Mouse (Mus musculus): ENCODE results near the gene Plcb3. TPM values are rescaled to one million over a fixed set of nuclear protein-coding genes. Genes with fewer than 3 reads are reported as not detected.
"Not testable (repeated sequence)": the region's sequence is repeated elsewhere in the genome, so short reads cannot be mapped to it uniquely, and the experiment has no call there.

Plcb3 gene
- polyA plus RNA-seq, 1 experiment, result 31.5 TPM

DNA sequence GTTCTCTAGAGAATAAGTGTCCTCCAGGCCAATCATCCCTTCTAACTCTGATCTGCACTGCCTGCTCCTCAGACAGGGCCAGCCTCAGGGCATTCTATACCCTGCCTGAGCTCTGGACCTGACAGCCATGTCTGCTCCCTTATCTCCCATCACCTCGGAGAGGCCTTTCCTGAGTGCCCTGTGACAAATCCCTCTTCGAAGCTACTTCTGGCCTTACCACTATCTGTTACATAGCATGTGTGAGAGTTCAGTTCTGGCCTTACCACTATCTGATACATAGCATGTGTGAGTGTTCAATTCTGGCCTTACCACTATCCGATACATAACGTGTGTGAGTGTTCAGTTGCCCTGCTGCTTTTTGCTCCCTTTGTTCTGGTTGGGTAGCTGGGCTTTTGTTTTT lies 61.0 kb downstream of the Plcb3 start:
- Histone ChIP-seq H3K27ac (ENCODE audit: insufficient read depth, low read length) (no peak overlapping the region), H3K4me1 (ENCODE audit: control insufficient read depth, insufficient read depth, insufficient read length) (peaks cover 5% of the 10 kb centered on the region; the same call in 1 of the 2 replicates), H3K36me3 (ENCODE audit: control insufficient read depth, insufficient read depth, low read length) (peaks cover 20% of the 10 kb centered on the region), H3K4me3 (ENCODE audit: extremely low read depth, insufficient read depth, insufficient read length) (no peak overlapping the region), H3K27me3 (ENCODE audit: control insufficient read depth, insufficient read depth, low read length) (no peaks in the 10 kb centered on the region)
- 79% methylated on average over 4 of the region's 4 CpGs for WGBS
- no peak for DNase-seq (ENCODE audit: low read depth in 1 of 2, low spot score in 2 of 2)
- TF ChIP-seq POLR2A (IDR thresholded peaks at IDR 0.05; ENCODE audit: low read depth, low read length), result no peak

- 91% methylated on average over 9 of the region's 9 CpGs for WGBS
- H3K4me1 ChIP-seq (ENCODE audit: control insufficient read depth, insufficient read depth, insufficient read length), result peaks cover 5% of the 10 kb centered on the region; the same call in 1 of the 2 replicates
- no peak overlapping the region for H3K27ac ChIP-seq (ENCODE audit: insufficient read depth, low read length)
- DNase-seq (ENCODE audit: low read depth in 1 of 2, low spot score in 2 of 2), result no peak
- H3K4me3 ChIP-seq (ENCODE audit: extremely low read depth, insufficient read depth, insufficient read length), result no peak overlapping the region
- H3K36me3 ChIP-seq (ENCODE audit: control insufficient read depth, insufficient read depth, low read length), result peaks cover 20% of the 10 kb centered on the region
- TF ChIP-seq POLR2A (IDR thresholded peaks at IDR 0.05; ENCODE audit: low read depth, low read length) (no peak), CTCF (IDR thresholded peaks at IDR 0.05; ENCODE audit: extremely low read depth, insufficient read depth, insufficient read length, insufficient replicate concordance) (no peak)
- H3K27me3 ChIP-seq (ENCODE audit: control insufficient read depth, insufficient read depth, low read length), result no peaks in the 10 kb centered on the region
Measured at GRCm38 (mm10) chr19:6914540-6914939, 61.7 kb downstream of the Plcb3 start.

DNA sequence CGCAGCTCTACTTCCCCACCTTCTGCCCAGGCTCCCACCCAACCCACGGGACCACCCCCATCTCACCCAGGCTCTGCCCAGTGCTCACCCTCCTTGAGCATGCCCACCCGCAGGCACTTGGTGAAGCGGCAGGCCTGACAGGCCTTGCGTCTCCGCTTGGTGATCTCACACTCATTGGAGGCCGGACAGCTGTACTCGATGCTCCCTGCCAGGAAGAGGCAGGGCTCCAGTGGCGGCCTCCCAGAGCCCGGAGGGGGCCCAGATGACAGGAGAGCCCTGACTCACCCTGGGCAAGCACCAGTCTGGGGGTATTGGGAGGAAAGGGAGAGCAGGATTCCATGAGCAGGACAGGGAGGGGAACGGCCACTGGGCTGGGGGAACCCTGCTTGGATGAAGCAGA lies 62.3 kb downstream of the Plcb3 start:
- no peak for DNase-seq (ENCODE audit: low read depth in 1 of 2, low spot score in 2 of 2)
- H3K27me3 ChIP-seq (ENCODE audit: control insufficient read depth, insufficient read depth, low read length), result no peaks in the 10 kb centered on the region
- TF ChIP-seq POLR2A (IDR thresholded peaks at IDR 0.05; ENCODE audit: low read depth, low read length), result no peak
- TF ChIP-seq CTCF (IDR thresholded peaks at IDR 0.05; ENCODE audit: extremely low read depth, insufficient read depth, insufficient read length, insufficient replicate concordance), result no peak
- peaks cover 20% of the 10 kb centered on the region for H3K36me3 ChIP-seq (ENCODE audit: control insufficient read depth, insufficient read depth, low read length)
- no peak overlapping the region for H3K27ac ChIP-seq (ENCODE audit: insufficient read depth, low read length)
- H3K4me1 ChIP-seq (ENCODE audit: control insufficient read depth, insufficient read depth, insufficient read length), result peaks cover 5% of the 10 kb centered on the region; the same call in 1 of the 2 replicates
- H3K4me3 ChIP-seq (ENCODE audit: extremely low read depth, insufficient read depth, insufficient read length), result no peak overlapping the region
- 93% methylated on average over 11 of the region's 11 CpGs for WGBS

GRCm38 (mm10) chr19:6913036-6913435 lies 63.2 kb downstream of the Plcb3 start:
- TF ChIP-seq POLR2A (IDR thresholded peaks at IDR 0.05; ENCODE audit: low read depth, low read length) (no peak), CTCF (IDR thresholded peaks at IDR 0.05; ENCODE audit: extremely low read depth, insufficient read depth, insufficient read length, insufficient replicate concordance) (no peak)

GRCm38 (mm10) chr19:6912205-6912970 lies 63.9 kb downstream of the Plcb3 start:
- Histone ChIP-seq H3K4me3 (ENCODE audit: extremely low read depth, insufficient read depth, insufficient read length) (no peak overlapping the region), H3K27me3 (ENCODE audit: control insufficient read depth, insufficient read depth, low read length) (no peaks in the 10 kb centered on the region), H3K27ac (ENCODE audit: insufficient read depth, low read length) (no peak overlapping the region), H3K36me3 (ENCODE audit: control insufficient read depth, insufficient read depth, low read length) (peaks cover 17% of the 10 kb centered on the region), H3K4me1 (ENCODE audit: control insufficient read depth, insufficient read depth, insufficient read length) (peaks cover 12% of the 10 kb centered on the region; the same call in 1 of the 2 replicates)
- TF ChIP-seq POLR2A (IDR thresholded peaks at IDR 0.05; ENCODE audit: low read depth, low read length), result no peak
- no peak for DNase-seq (ENCODE audit: low read depth in 1 of 2, low spot score in 2 of 2)
- WGBS, result 94% methylated on average over 15 of the region's 15 CpGs

More at GRCm38 (mm10) chr19:6913036-6913435, 63.2 kb downstream of the Plcb3 start:
- Histone ChIP-seq H3K4me3 (ENCODE audit: extremely low read depth, insufficient read depth, insufficient read length) (no peak overlapping the region), H3K36me3 (ENCODE audit: control insufficient read depth, insufficient read depth, low read length) (peaks cover 17% of the 10 kb centered on the region), H3K4me1 (ENCODE audit: control insufficient read depth, insufficient read depth, insufficient read length) (peaks cover 10% of the 10 kb centered on the region; the same call in 1 of the 2 replicates), H3K27ac (ENCODE audit: insufficient read depth, low read length) (no peak overlapping the region), H3K27me3 (ENCODE audit: control insufficient read depth, insufficient read depth, low read length) (no peaks in the 10 kb centered on the region)
- no peak for DNase-seq (ENCODE audit: low read depth in 1 of 2, low spot score in 2 of 2)
- 69% methylated on average over 6 of the region's 6 CpGs for WGBS

DNA sequence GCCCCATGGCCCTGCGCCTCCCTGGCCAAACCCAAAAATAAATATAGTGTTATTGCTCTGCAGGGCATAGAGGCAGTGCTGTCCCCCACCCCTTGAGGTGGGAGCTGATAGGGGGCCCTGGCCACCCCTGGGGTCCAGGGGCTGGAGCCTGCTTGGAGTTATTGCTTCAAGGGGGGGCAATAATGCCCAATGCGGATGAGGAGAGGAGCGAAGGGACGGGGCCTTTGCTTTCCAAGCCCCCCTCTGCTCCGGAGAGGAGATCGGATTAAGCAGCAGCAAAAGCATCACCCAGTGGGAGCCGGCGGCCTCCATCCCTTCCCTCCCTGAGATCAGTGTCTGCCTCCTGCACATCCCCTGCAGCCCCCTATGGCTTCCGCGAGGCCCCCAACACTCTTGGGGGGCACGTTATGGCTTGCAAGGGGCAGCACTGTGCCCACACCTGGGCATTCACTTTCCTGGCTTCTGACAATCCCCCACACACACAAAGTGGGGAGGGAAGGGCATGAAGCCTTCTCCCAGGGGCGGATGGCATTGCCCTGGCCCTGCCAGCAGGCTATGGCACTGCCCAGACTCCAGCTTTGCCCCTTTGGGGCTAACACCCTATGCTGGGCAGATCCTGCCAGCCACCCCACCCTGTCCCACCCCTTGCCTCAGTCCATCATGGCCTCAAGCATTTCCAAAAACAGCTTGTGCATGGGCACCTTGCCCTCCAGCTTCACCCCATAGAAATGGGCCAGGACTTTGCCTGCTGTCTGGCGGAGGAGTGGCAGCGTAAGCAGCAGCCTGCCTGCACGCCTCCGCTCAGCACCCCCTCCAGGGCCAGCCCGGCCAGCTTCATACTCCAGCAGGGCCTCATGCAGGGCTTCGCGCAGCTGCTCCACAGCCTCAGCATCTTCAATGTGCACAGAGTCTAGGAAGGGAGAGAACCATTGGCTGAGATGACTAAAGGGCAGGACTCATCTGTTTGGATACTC lies 64.9 kb downstream of the Plcb3 start:
- H3K4me1 ChIP-seq (ENCODE audit: control insufficient read depth, insufficient read depth, insufficient read length), result peaks cover 12% of the 10 kb centered on the region; the same call in 1 of the 2 replicates
- H3K27ac ChIP-seq (ENCODE audit: insufficient read depth, low read length), result no peak overlapping the region
- no peak overlapping the region for H3K4me3 ChIP-seq (ENCODE audit: extremely low read depth, insufficient read depth, insufficient read length)
- no peak for TF ChIP-seq POLR2A (IDR thresholded peaks at IDR 0.05; ENCODE audit: low read depth, low read length)
- no peak for TF ChIP-seq CTCF (IDR thresholded peaks at IDR 0.05; ENCODE audit: extremely low read depth, insufficient read depth, insufficient read length, insufficient replicate concordance)
- WGBS, result 90% methylated on average over 17 of the region's 19 CpGs
- peaks cover 22% of the 10 kb centered on the region for H3K36me3 ChIP-seq (ENCODE audit: control insufficient read depth, insufficient read depth, low read length)
- no peak for DNase-seq (ENCODE audit: low read depth in 1 of 2, low spot score in 2 of 2)
- H3K27me3 ChIP-seq (ENCODE audit: control insufficient read depth, insufficient read depth, low read length), result no peaks in the 10 kb centered on the region

DNA sequence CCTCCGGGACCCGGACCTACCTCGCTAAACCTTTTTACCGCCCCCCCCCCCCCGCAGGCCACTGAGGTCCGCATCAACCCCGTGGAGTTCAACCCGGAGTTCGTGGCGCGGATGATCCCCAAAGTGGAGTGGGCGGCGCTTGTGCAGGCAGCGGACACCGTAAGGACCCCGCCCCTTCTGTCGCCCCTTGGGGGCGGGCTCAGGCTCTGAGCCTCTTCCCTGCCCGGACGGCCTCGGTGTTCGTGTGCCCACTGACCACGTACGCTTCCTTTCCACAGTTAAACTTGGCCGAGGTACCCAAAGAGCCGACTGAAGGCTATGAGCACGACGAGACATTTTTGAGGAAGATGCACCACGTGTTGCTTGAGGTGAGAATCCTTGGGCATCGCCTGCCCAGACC lies 66.0 kb downstream of the Plcb3 start:
- H3K27me3 ChIP-seq (ENCODE audit: control insufficient read depth, insufficient read depth, low read length), result not testable (repeated sequence)
- Histone ChIP-seq H3K4me1 (ENCODE audit: control insufficient read depth, insufficient read depth, insufficient read length) (peaks cover 12% of the 10 kb centered on the region; the same call in 1 of the 2 replicates), H3K27ac (ENCODE audit: insufficient read depth, low read length) (peak overlapping the region; percentile 95), H3K4me3 (ENCODE audit: extremely low read depth, insufficient read depth, insufficient read length) (peak overlapping the region; percentile 71), H3K36me3 (ENCODE audit: control insufficient read depth, insufficient read depth, low read length) (peaks cover 28% of the 10 kb centered on the region)
- WGBS, result under 1% methylated on average over 30 of the region's 30 CpGs
- peak; percentile 15 to 47 for DNase-seq (ENCODE audit: low read depth in 1 of 2, low spot score in 2 of 2)

Data from spleen, adult 2 months (tissue).